Mouse (Mus musculus): Measurements from ENCODE around the gene Henmt1. TPM values are rescaled to one million over a fixed set of nuclear protein-coding genes. Genes with fewer than 3 reads are reported as not detected.

The Henmt1 gene
- total and polyA plus RNA-seq, 3 experiments = 0.08 TPM; not detected in 2

DNA sequence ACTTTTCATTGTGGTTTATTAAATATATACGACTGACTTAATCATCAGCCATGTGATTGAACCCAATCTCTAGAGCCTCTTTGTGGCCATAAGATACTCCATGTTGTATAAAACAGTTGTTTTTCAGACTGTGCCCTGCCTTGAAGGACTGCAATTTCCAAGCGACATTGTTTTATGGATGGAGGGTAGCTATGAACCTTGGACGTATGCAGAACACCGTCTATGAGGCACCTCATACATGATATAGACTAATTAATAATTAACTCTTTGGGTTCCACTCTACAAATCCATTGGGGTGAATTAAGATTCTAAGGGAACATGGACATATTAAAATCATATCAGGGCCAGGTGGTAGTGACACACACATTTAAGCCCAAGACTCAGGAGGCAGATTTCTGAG lies 14.0 kb upstream of the Henmt1 start:
- DNase-seq (ENCODE audit: low read depth, low spot score) = no peak
- H3K36me3 ChIP-seq (ENCODE audit: control insufficient read depth in 1 of 2, insufficient read depth in 2 of 2, low read length in 2 of 2) = peaks cover 0 to 4% of the 10 kb centered on the region in 2 experiments; a peak in 2 of 4 replicates

GRCm38 (mm10) chr3:108926308-108926707 lies 13.4 kb upstream of the Henmt1 start:
- H3K27ac ChIP-seq (ENCODE audit: control insufficient read depth, low read depth, low read length) = no peak overlapping the region
- TF ChIP-seq BHLHE40 (IDR thresholded peaks at IDR 0.05; ENCODE audit: borderline replicate concordance, low read depth, low read length) = no peak
- TF ChIP-seq ELF1 (IDR thresholded peaks at IDR 0.05; ENCODE audit: low read depth, low read length) = no peak
- no peak for TF ChIP-seq SIN3A (IDR thresholded peaks at IDR 0.05; ENCODE audit: low read length)
- TF ChIP-seq MAX (IDR thresholded peaks at IDR 0.05; ENCODE audit: low read length) = no peak
- TF ChIP-seq ZC3H11A (IDR thresholded peaks at IDR 0.05; ENCODE audit: low read depth, low read length) = no peak
- no peak for TF ChIP-seq GABPA (IDR thresholded peaks at IDR 0.05; ENCODE audit: low read depth, low read length)
- no peak for TF ChIP-seq RAD21 (IDR thresholded peaks at IDR 0.05; ENCODE audit: low read depth, low read length)
- H3K79me2 ChIP-seq (ENCODE audit: control insufficient read depth, insufficient read depth, low read length, poor library complexity) = no peaks in the 10 kb centered on the region
- H3K4me3 ChIP-seq (ENCODE audit: control insufficient read depth in 1 of 2, insufficient read depth in 1 of 2, low read depth in 2 of 2, low read length in 2 of 2) = no peak overlapping the region
- no peaks in the 10 kb centered on the region for H3K27me3 ChIP-seq (ENCODE audit: control insufficient read depth in 1 of 2, insufficient read depth in 2 of 2, low read length in 2 of 2)
- no peak overlapping the region for H3K9ac ChIP-seq (ENCODE audit: control insufficient read depth, low read depth, low read length, poor library complexity, severe bottlenecking)
- peaks cover 0 to 9% of the 10 kb centered on the region in 2 experiments; a peak in 1 of 4 replicates for H3K4me1 ChIP-seq (ENCODE audit: control insufficient read depth in 1 of 2, insufficient read depth in 2 of 2, low read length in 2 of 2)
- H3K36me3 ChIP-seq (ENCODE audit: control insufficient read depth in 1 of 2, insufficient read depth in 2 of 2, low read length in 2 of 2) = peaks cover 0 to 4% of the 10 kb centered on the region in 2 experiments; a peak in 2 of 4 replicates
- DNase-seq (ENCODE audit: low read depth, low spot score) = no peak
- no peaks in the 10 kb centered on the region for H3K9me3 ChIP-seq (replicated peaks; ENCODE audit: insufficient read depth, low read length)

More for the DNA sequence above, 14.0 kb upstream of the Henmt1 start:
- TF ChIP-seq MAZ (IDR thresholded peaks at IDR 0.05; ENCODE audit: low read depth, low read length) (no peak), MEF2A (IDR thresholded peaks at IDR 0.05; ENCODE audit: extremely low read depth, insufficient replicate concordance, low read depth, low read length, poor library complexity, severe bottlenecking) (no peak), MYC (IDR thresholded peaks at IDR 0.05; ENCODE audit: low read depth, low read length) (no peak), ZC3H11A (IDR thresholded peaks at IDR 0.05; ENCODE audit: low read depth, low read length) (no peak), GATA1 (IDR thresholded peaks at IDR 0.05; ENCODE audit: low read depth, low read length) (no peak), USF1 (IDR thresholded peaks at IDR 0.05; ENCODE audit: low read depth, low read length) (no peak), TAL1 (IDR thresholded peaks at IDR 0.05; ENCODE audit: low read length) (no peak), MAFK (IDR thresholded peaks at IDR 0.05; ENCODE audit: borderline replicate concordance, low read depth, low read length) (no peak), CHD2 (IDR thresholded peaks at IDR 0.05; ENCODE audit: low read length) (no peak), HCFC1 (IDR thresholded peaks at IDR 0.05; ENCODE audit: low read depth, low read length) (no peak), UBTF (IDR thresholded peaks at IDR 0.05; ENCODE audit: borderline replicate concordance, insufficient read depth, low read depth, low read length) (no peak), CTCF (IDR thresholded peaks at IDR 0.05 in 2 of 3, conservative IDR thresholded peaks at IDR 0.05 in 1 of 3; ENCODE audit: control insufficient read depth in 1 of 3, insufficient read depth in 1 of 3, low read depth in 2 of 3, low read length in 3 of 3, poor library complexity in 1 of 3, severe bottlenecking in 1 of 3) (no peak)
- Histone ChIP-seq H3K79me2 (ENCODE audit: control insufficient read depth, insufficient read depth, low read length, poor library complexity) (no peaks in the 10 kb centered on the region), H3K9me3 (replicated peaks; ENCODE audit: insufficient read depth, low read length) (no peaks in the 10 kb centered on the region), H3K27ac (ENCODE audit: control insufficient read depth, low read depth, low read length) (no peak overlapping the region), H3K9ac (ENCODE audit: control insufficient read depth, low read depth, low read length, poor library complexity, severe bottlenecking) (no peak overlapping the region), H3K4me3 (ENCODE audit: control insufficient read depth in 1 of 2, insufficient read depth in 1 of 2, low read depth in 2 of 2, low read length in 2 of 2) (no peak overlapping the region), H3K4me1 (ENCODE audit: control insufficient read depth in 1 of 2, insufficient read depth in 2 of 2, low read length in 2 of 2) (peaks cover 0 to 9% of the 10 kb centered on the region in 2 experiments; a peak in 1 of 4 replicates), H3K27me3 (ENCODE audit: control insufficient read depth in 1 of 2, insufficient read depth in 2 of 2, low read length in 2 of 2) (no peaks in the 10 kb centered on the region)
